Mouse (Mus musculus) gastrocnemius, adult 8-10 months (tissue): ENCODE measurements around the gene Exosc8. TPM values are rescaled to one million over a fixed set of nuclear protein-coding genes. Genes with fewer than 3 reads are reported as not detected.
A peak's percentile ranks its signal among the peaks of the same experiment; 100 is the strongest.
"Not testable (repeated sequence)": the region's sequence is repeated elsewhere in the genome, so short reads cannot be mapped to it uniquely, and the experiment has no call there.

ENCODE experiments used
- DNase-seq, 2 experiments: peaks; one replicate each; pipeline ENCODE4 v3.0.0; 2022; ENCODE audit warnings: low spot score in 2 of 2
- total RNA-seq, 4 experiments: library from RNA; stranded (reverse); gene quantifications; 2 replicates each; pipeline ENCODE4 v1.2.4; 2022

The Exosc8 gene
- total RNA-seq, 4 experiments from 2014 or later: 7.7 to 16.0 (median 10.2) TPM

GRCm38 (mm10) chr3:54736101-54736927 is 1.1 kb upstream of the Exosc8 start:
- DNase-seq: no peak

GRCm38 (mm10) chr3:54734411-54735246 is 564 bp downstream of the Exosc8 start:
- peak; percentile 68 to 80 for DNase-seq

GRCm38 (mm10) chr3:54732371-54732770 is 2.8 kb downstream of the Exosc8 start:
- DNase-seq: no peak

GRCm38 (mm10) chr3:54731626-54732150 is 3.5 kb downstream of the Exosc8 start:
- DNase-seq: no peak

- DNase-seq: no peak
These were observed 7.1 kb downstream of the Exosc8 start for GRCm38 (mm10) chr3:54728100-54728499.

GRCm38 (mm10) chr3:54727588-54727987 is 7.6 kb downstream of the Exosc8 start:
- DNase-seq: no peak

GRCm38 (mm10) chr3:54725344-54725743 is 9.8 kb downstream of the Exosc8 start:
- DNase-seq: no peak

- DNase-seq: no peak
These were observed 11.3 kb downstream of the Exosc8 start for GRCm38 (mm10) chr3:54723741-54724500.

- no peak for DNase-seq
These were observed 16.2 kb downstream of the Exosc8 start for GRCm38 (mm10) chr3:54718947-54719346.

GRCm38 (mm10) chr3:54717348-54717747 is 17.8 kb downstream of the Exosc8 start:
- no peak for DNase-seq

- no peak for DNase-seq
These were observed 19.7 kb downstream of the Exosc8 start for GRCm38 (mm10) chr3:54715461-54715860.

- DNase-seq: no peak
These were observed 20.9 kb downstream of the Exosc8 start, which contains the start of gene Gm21958 for GRCm38 (mm10) chr3:54714253-54714652. Gene Gm21958 (minus strand): TSS chr3:54714353.

GRCm38 (mm10) chr3:54708972-54709371 is 26.2 kb downstream of the Exosc8 start:
- DNase-seq: no peak

GRCm38 (mm10) chr3:54704106-54704505 is 31.1 kb downstream of the Exosc8 start:
- DNase-seq: not testable (repeated sequence)

- DNase-seq: no peak
These were observed 35.4 kb downstream of the Exosc8 start for GRCm38 (mm10) chr3:54699759-54700301.

- no peak for DNase-seq
These were observed 42.2 kb downstream of the Exosc8 start for GRCm38 (mm10) chr3:54693056-54693415.

GRCm38 (mm10) chr3:54692202-54693055 is 42.8 kb downstream of the Exosc8 start, which contains the start of gene Supt20:
Gene Supt20 (plus strand): TSS chr3:54692807.
- peak; percentile 77 to 89 for DNase-seq

GRCm38 (mm10) chr3:54689091-54689490 is 46.1 kb downstream of the Exosc8 start:
- no peak for DNase-seq

GRCm38 (mm10) chr3:54687245-54687644 is 47.9 kb downstream of the Exosc8 start:
- no peak for DNase-seq

- no peak for DNase-seq
These were observed 50.0 kb downstream of the Exosc8 start for GRCm38 (mm10) chr3:54685202-54685601.
